Mouse (Mus musculus) embryo, embryonic 10 days (tissue): ENCODE results near the gene Wars2.

Experiments used
- DNase-seq: peaks from one replicate; pipeline ENCODE4 v3.0.0-alpha.2; 2015; ENCODE audit warnings: low spot score

The Wars2 gene

GRCm38 (mm10) chr3:99247996-99248801, 107.3 kb downstream of the Wars2 start:
- DNase-seq, result peak; percentile 64

GRCm38 (mm10) chr3:99248831-99249550, 108.1 kb downstream of the Wars2 start:
- no peak for DNase-seq

- DNase-seq, result no peak
Measured at GRCm38 (mm10) chr3:99249551-99249870, 108.6 kb downstream of the Wars2 start.

GRCm38 (mm10) chr3:99249906-99250305, 109.0 kb downstream of the Wars2 start:
- DNase-seq, result peak; percentile 65

GRCm38 (mm10) chr3:99251271-99252165, 110.7 kb downstream of the Wars2 start:
- DNase-seq, result no peak

GRCm38 (mm10) chr3:99252461-99253091, 111.7 kb downstream of the Wars2 start:
- DNase-seq, result no peak

- DNase-seq, result peak; percentile 80
Measured at GRCm38 (mm10) chr3:99253092-99253488, 112.2 kb downstream of the Wars2 start.

- DNase-seq, result peak; percentile 60
Measured at GRCm38 (mm10) chr3:99253497-99254451, 112.9 kb downstream of the Wars2 start.

GRCm38 (mm10) chr3:99254559-99255151, 113.8 kb downstream of the Wars2 start:
- DNase-seq, result no peak

GRCm38 (mm10) chr3:99255411-99256365, 114.8 kb downstream of the Wars2 start:
- DNase-seq, result no peak

GRCm38 (mm10) chr3:99256366-99256750, 115.5 kb downstream of the Wars2 start:
- DNase-seq, result no peak

- DNase-seq, result peak; percentile 84
Measured at GRCm38 (mm10) chr3:99256766-99257165, 115.9 kb downstream of the Wars2 start.

- no peak for DNase-seq
Measured at GRCm38 (mm10) chr3:99257586-99258577, 117.0 kb downstream of the Wars2 start.

- DNase-seq, result no peak
Measured at GRCm38 (mm10) chr3:99259741-99260270, 118.9 kb downstream of the Wars2 start.

- no peak for DNase-seq
Measured at GRCm38 (mm10) chr3:99260395-99260794, 119.5 kb downstream of the Wars2 start.

- DNase-seq, result no peak
Measured at GRCm38 (mm10) chr3:99261371-99261791, 120.5 kb downstream of the Wars2 start.

- DNase-seq, result no peak
Measured at GRCm38 (mm10) chr3:99261986-99262385, 121.1 kb downstream of the Wars2 start.

- DNase-seq, result no peak
Measured at GRCm38 (mm10) chr3:99263471-99263903, 122.6 kb downstream of the Wars2 start.
